Mouse (Mus musculus): Measurements from ENCODE around the gene Gm4756. TPM values are rescaled to one million over a fixed set of nuclear protein-coding genes. Genes with fewer than 3 reads are reported as not detected.
"Not testable (repeated sequence)": the region's sequence is repeated elsewhere in the genome, so short reads cannot be mapped to it uniquely, and the experiment has no call there.

Gene Gm4756
- total RNA-seq, 2 experiments from 2014 or later, result not detected

GRCm38 (mm10) chr12:72648921-72649320, 540 bp downstream of the Gm4756 start:
- DNase-seq, result no peak

GRCm38 (mm10) chr12:72638025-72638424, 11.4 kb downstream of the Gm4756 start:
- DNase-seq, result no peak

- DNase-seq, result no peak
These were observed 20.7 kb downstream of the Gm4756 start for GRCm38 (mm10) chr12:72628751-72629150.

GRCm38 (mm10) chr12:72622853-72623496, 26.5 kb downstream of the Gm4756 start:
- no peak for DNase-seq

GRCm38 (mm10) chr12:72621441-72621840, 28.0 kb downstream of the Gm4756 start:
- DNase-seq, result no peak

- DNase-seq, result no peak
These were observed 28.6 kb downstream of the Gm4756 start for GRCm38 (mm10) chr12:72620856-72621255.

- DNase-seq, result no peak
These were observed 37.4 kb downstream of the Gm4756 start for GRCm38 (mm10) chr12:72612053-72612452.

- DNase-seq, result not testable (repeated sequence)
These were observed 50.7 kb downstream of the Gm4756 start for GRCm38 (mm10) chr12:72598731-72599130.

GRCm38 (mm10) chr12:72594001-72594400, 55.5 kb downstream of the Gm4756 start:
- no peak for DNase-seq

- DNase-seq, result no peak
These were observed 56.5 kb downstream of the Gm4756 start for GRCm38 (mm10) chr12:72592991-72593390.

GRCm38 (mm10) chr12:72585339-72585738, 64.1 kb downstream of the Gm4756 start:
- no peak for DNase-seq

GRCm38 (mm10) chr12:72583099-72583498, 66.4 kb downstream of the Gm4756 start:
- DNase-seq, result no peak

- no peak for DNase-seq
These were observed 67.4 kb downstream of the Gm4756 start for GRCm38 (mm10) chr12:72582021-72582420.

- DNase-seq, result no peak
These were observed 85.1 kb downstream of the Gm4756 start for GRCm38 (mm10) chr12:72564281-72564795.

GRCm38 (mm10) chr12:72554347-72554746, 95.1 kb downstream of the Gm4756 start:
- DNase-seq, result no peak

GRCm38 (mm10) chr12:72538571-72538970, 110.9 kb downstream of the Gm4756 start:
- DNase-seq, result no peak

GRCm38 (mm10) chr12:72536021-72536597, 113.4 kb downstream of the Gm4756 start, which contains the start of gene Pcnx4:
Gene Pcnx4 (plus strand): TSS chr12:72536383.
- DNase-seq, result peak; percentile 98

- DNase-seq, result peak; percentile 14
These were observed 113.9 kb downstream of the Gm4756 start for GRCm38 (mm10) chr12:72535599-72535998.

GRCm38 (mm10) chr12:72533986-72534385, 115.5 kb downstream of the Gm4756 start:
- DNase-seq, result no peak

- DNase-seq, result no peak
These were observed 117.2 kb downstream of the Gm4756 start for GRCm38 (mm10) chr12:72532303-72532702.
